Mouse (Mus musculus): Measurements from ENCODE around the gene Mrps17. TPM values are rescaled to one million over a fixed set of nuclear protein-coding genes. Genes with fewer than 3 reads are reported as not detected.
A peak's percentile ranks its signal among the peaks of the same experiment; 100 is the strongest.

Mrps17 gene
- polyA plus RNA-seq, 1 experiment from 2014 or later = 199 TPM

GRCm38 (mm10) chr5:129744050-129744449, 28.8 kb downstream of the Mrps17 start:
- H3K9me3 ChIP-seq (replicated peaks) = no peaks in the 10 kb centered on the region
- H3K4me3 ChIP-seq (replicated peaks) = no peak overlapping the region
- no peak overlapping the region for H3K9ac ChIP-seq
- WGBS = 78% methylated on average over 6 of the region's 6 CpGs
- no peaks in the 10 kb centered on the region for H3K4me1 ChIP-seq
- H3K27me3 ChIP-seq = no peaks in the 10 kb centered on the region
- ATAC-seq (replicated peaks; ENCODE audit: low FRiP score) = no peak
- H3K27ac ChIP-seq = no peak overlapping the region
- H3K4me2 ChIP-seq = no peak overlapping the region
- H3K36me3 ChIP-seq = peaks cover 89% of the 10 kb centered on the region

- Histone ChIP-seq H3K36me3 (peaks cover 55% of the 10 kb centered on the region), H3K4me1 (0 out of 2 replicates have a peak, but pooled peaks cover 4% of the 10 kb centered on the region), H3K4me3 (replicated peaks) (no peak overlapping the region), H3K4me2 (no peak overlapping the region), H3K9ac (no peak overlapping the region), H3K9me3 (replicated peaks) (no peaks in the 10 kb centered on the region), H3K27ac (no peak overlapping the region), H3K27me3 (no peaks in the 10 kb centered on the region)
- ATAC-seq (replicated peaks; ENCODE audit: low FRiP score) = no peak
- WGBS = 91% methylated on average over 20 of the region's 20 CpGs
Observed at GRCm38 (mm10) chr5:129756886-129757285, 41.6 kb downstream of the Mrps17 start.

- 68% methylated on average over 13 of the region's 13 CpGs for WGBS
Observed at GRCm38 (mm10) chr5:129759929-129760480, 44.7 kb downstream of the Mrps17 start.

DNA sequence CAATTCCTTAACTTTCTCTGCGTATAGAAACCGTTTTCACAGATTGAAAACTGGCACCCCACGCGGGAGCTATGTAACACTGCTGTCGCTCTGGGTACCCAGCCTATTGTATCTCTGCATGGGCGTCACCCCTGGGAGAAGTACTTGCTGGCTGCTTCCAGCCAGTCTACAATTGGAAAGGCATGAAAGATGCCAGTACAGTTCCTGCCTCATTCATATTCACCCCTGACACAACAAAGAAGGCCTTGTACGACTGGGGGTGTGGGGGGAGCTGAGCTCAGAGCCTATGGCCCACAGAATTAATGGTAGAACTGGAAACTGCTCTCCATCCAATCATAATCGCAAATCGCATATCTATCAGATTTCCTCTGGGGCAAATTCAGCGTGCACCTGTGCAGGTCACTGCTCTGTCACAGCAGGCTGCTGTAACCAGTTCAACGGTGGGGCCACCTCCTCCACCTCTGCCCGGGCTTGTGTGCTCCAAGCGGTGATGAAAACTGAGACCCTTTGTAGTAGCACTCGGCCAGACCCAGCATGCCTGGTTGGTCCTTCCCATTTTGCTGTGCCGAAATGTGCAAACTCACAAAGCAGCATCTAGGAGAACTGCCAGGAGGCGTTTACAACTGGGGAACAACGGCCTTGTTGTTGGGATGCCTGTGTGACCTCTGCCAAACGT, 46.7 kb downstream of the Mrps17 start:
- no peaks in the 10 kb centered on the region for H3K27me3 ChIP-seq
- peak overlapping the region; percentile 87 for H3K27ac ChIP-seq
- WGBS = 62% methylated on average over 18 of the region's 18 CpGs
- H3K4me2 ChIP-seq = no peak overlapping the region
- H3K36me3 ChIP-seq = peaks cover 28% of the 10 kb centered on the region
- H3K4me3 ChIP-seq (replicated peaks) = no peak overlapping the region
- H3K4me1 ChIP-seq = 0 out of 2 replicates have a peak, but pooled peaks cover 4% of the 10 kb centered on the region
- no peak overlapping the region for H3K9ac ChIP-seq
- no peaks in the 10 kb centered on the region for H3K9me3 ChIP-seq (replicated peaks)
- peak; percentile 93 for ATAC-seq (replicated peaks; ENCODE audit: low FRiP score)

More at GRCm38 (mm10) chr5:129759929-129760480, 44.7 kb downstream of the Mrps17 start:
- peak overlapping the region; percentile 87 for H3K27ac ChIP-seq
- H3K4me1 ChIP-seq = 0 out of 2 replicates have a peak, but pooled peaks cover 4% of the 10 kb centered on the region
- H3K9me3 ChIP-seq (replicated peaks) = no peaks in the 10 kb centered on the region
- H3K27me3 ChIP-seq = no peaks in the 10 kb centered on the region
- H3K4me2 ChIP-seq = no peak overlapping the region
- peaks cover 28% of the 10 kb centered on the region for H3K36me3 ChIP-seq
- H3K9ac ChIP-seq = no peak overlapping the region
- ATAC-seq (replicated peaks; ENCODE audit: low FRiP score) = no peak
- no peak overlapping the region for H3K4me3 ChIP-seq (replicated peaks)

DNA sequence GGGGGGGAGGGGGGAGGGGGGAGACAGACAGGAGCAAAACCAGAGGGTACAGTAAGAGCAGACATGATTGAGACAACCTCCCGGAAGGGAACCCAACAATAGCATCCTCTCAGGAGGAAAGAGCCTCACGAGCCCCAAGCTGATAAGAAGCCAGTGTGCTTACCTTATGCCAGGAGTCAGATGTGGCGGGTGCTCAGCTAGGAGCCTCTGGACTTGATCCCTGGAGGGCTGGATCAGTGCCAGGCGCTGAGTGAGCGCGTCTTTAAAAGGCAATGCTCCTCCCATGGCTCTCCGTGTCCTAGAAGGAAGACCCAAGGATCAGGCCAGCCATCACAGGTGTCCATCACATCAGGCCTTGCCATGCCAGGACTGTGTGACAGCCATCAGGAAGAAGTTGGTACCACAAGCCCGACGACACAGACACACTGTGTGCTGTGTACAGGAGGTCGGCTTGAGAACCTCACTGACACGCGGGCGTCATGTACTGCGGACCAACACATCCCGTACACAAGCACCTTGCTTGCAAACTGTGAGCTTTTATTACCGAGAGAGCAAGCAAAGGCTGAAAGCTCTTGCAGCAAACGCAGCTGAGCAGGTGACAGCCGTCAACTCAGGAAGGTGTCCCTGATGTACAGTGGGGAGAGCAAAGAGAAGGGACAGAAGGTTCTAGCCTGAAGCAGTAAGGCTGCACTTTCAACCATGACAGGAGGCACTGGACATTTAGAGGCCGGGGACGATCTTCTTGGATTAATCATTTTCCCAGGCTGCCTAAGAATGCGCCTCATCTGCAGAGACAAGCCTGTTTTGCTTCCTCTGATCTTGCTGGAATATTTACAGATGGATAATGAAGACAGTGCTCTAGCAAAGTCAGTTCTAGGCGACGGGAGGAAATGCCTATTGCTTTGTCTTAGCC, 55.4 kb downstream of the Mrps17 start:
- Histone ChIP-seq H3K27ac (peak overlapping the region; percentile 62), H3K4me3 (replicated peaks) (no peak overlapping the region), H3K9ac (no peak overlapping the region), H3K36me3 (peaks cover 27% of the 10 kb centered on the region), H3K9me3 (replicated peaks) (no peaks in the 10 kb centered on the region), H3K4me2 (no peak overlapping the region), H3K27me3 (no peaks in the 10 kb centered on the region), H3K4me1 (no peaks in the 10 kb centered on the region)
- no peak for ATAC-seq (replicated peaks; ENCODE audit: low FRiP score)
- WGBS = 85% methylated on average over 23 of the region's 23 CpGs

Other genes with a start within 250 kb of the Mrps17 start
- gene Sfswap, start 214.3 kb upstream of the Mrps17 start, polyA plus RNA-seq (2015; fragmentation: Nextera tagmentation; extraction: Ambion mirVana) = 45.6 and 46.3 TPM in 2 replicates
- gene Mmp17, start 131.3 kb upstream of the Mrps17 start, polyA plus RNA-seq (2015; fragmentation: Nextera tagmentation; extraction: Ambion mirVana) = 3.9 and 4.1 TPM in 2 replicates
- 5.2 and 5.6 TPM in 2 replicates for gene Zfp11, start 45.4 kb upstream of the Mrps17 start, polyA plus RNA-seq (2015; fragmentation: Nextera tagmentation; extraction: Ambion mirVana)
- not detected in 2 replicates for gene Sept14, start 7.0 kb upstream of the Mrps17 start, polyA plus RNA-seq (2015; fragmentation: Nextera tagmentation; extraction: Ambion mirVana)
- gene Nipsnap2, start 9.6 kb downstream of the Mrps17 start, polyA plus RNA-seq (2015; fragmentation: Nextera tagmentation; extraction: Ambion mirVana) = 141 and 144 TPM in 2 replicates
- 59.8 and 62.4 TPM in 2 replicates for gene Psph, start 72.0 kb downstream of the Mrps17 start, polyA plus RNA-seq (2015; fragmentation: Nextera tagmentation; extraction: Ambion mirVana)
- 55.9 and 61.2 TPM in 2 replicates for gene Sumf2, start 131.5 kb downstream of the Mrps17 start, polyA plus RNA-seq (2015; fragmentation: Nextera tagmentation; extraction: Ambion mirVana)
- 984 and 1,043 TPM in 2 replicates for gene Chchd2, start 172.0 kb downstream of the Mrps17 start, polyA plus RNA-seq (2015; fragmentation: Nextera tagmentation; extraction: Ambion mirVana)
- gene Zbed5, start 180.2 kb downstream of the Mrps17 start, polyA plus RNA-seq (2015; fragmentation: Nextera tagmentation; extraction: Ambion mirVana) = 6.4 and 7.1 TPM in 2 replicates
- 0.27 and 0.31 TPM in 2 replicates for gene Phkg1, start 183.1 kb downstream of the Mrps17 start, polyA plus RNA-seq (2015; fragmentation: Nextera tagmentation; extraction: Ambion mirVana)
- 3.6 and 4.2 TPM in 2 replicates for gene Nupr1l, start 193.0 kb downstream of the Mrps17 start, polyA plus RNA-seq (2015; fragmentation: Nextera tagmentation; extraction: Ambion mirVana)
- 26.3 and 30.2 TPM in 2 replicates for gene Vkorc1l1, start 226.5 kb downstream of the Mrps17 start, polyA plus RNA-seq (2015; fragmentation: Nextera tagmentation; extraction: Ambion mirVana)